Mouse (Mus musculus): ENCODE results near the gene Kcnma1. TPM values are rescaled to one million over a fixed set of nuclear protein-coding genes. Genes with fewer than 3 reads are reported as not detected.

Gene Kcnma1
- total RNA-seq, 2 experiments from 2014 or later, result not detected

- no peak for ATAC-seq (replicated peaks; ENCODE audit: low FRiP score, poor library complexity, severe bottlenecking)
These were observed 518.0 kb downstream of the Kcnma1 start for GRCm38 (mm10) chr14:23496236-23496740.

- ATAC-seq (replicated peaks; ENCODE audit: low FRiP score, poor library complexity, severe bottlenecking), result no peak
These were observed 519.8 kb downstream of the Kcnma1 start for GRCm38 (mm10) chr14:23494496-23494800.

- ATAC-seq (replicated peaks; ENCODE audit: low FRiP score, poor library complexity, severe bottlenecking), result no peak
These were observed 520.4 kb downstream of the Kcnma1 start for GRCm38 (mm10) chr14:23493750-23494495.

- ATAC-seq (replicated peaks; ENCODE audit: low FRiP score, poor library complexity, severe bottlenecking), result no peak
These were observed 521.5 kb downstream of the Kcnma1 start for GRCm38 (mm10) chr14:23492581-23493360.

- ATAC-seq (replicated peaks; ENCODE audit: low FRiP score, poor library complexity, severe bottlenecking), result no peak
These were observed 522.9 kb downstream of the Kcnma1 start for GRCm38 (mm10) chr14:23491359-23491758.

GRCm38 (mm10) chr14:23486687-23487086 is 527.6 kb downstream of the Kcnma1 start:
- no peak for ATAC-seq (replicated peaks; ENCODE audit: low FRiP score, poor library complexity, severe bottlenecking)

GRCm38 (mm10) chr14:23485802-23486500 is 528.3 kb downstream of the Kcnma1 start:
- no peak for ATAC-seq (replicated peaks; ENCODE audit: low FRiP score, poor library complexity, severe bottlenecking)

GRCm38 (mm10) chr14:23475129-23475528 is 539.2 kb downstream of the Kcnma1 start:
- no peak for ATAC-seq (replicated peaks; ENCODE audit: low FRiP score, poor library complexity, severe bottlenecking)

GRCm38 (mm10) chr14:23470071-23470470 is 544.2 kb downstream of the Kcnma1 start:
- no peak for ATAC-seq (replicated peaks; ENCODE audit: low FRiP score, poor library complexity, severe bottlenecking)

- ATAC-seq (replicated peaks; ENCODE audit: low FRiP score, poor library complexity, severe bottlenecking), result no peak
These were observed 549.2 kb downstream of the Kcnma1 start for GRCm38 (mm10) chr14:23465135-23465534.

GRCm38 (mm10) chr14:23458560-23458959 is 555.7 kb downstream of the Kcnma1 start:
- no peak for ATAC-seq (replicated peaks; ENCODE audit: low FRiP score, poor library complexity, severe bottlenecking)

- ATAC-seq (replicated peaks; ENCODE audit: low FRiP score, poor library complexity, severe bottlenecking), result no peak
These were observed 562.6 kb downstream of the Kcnma1 start for GRCm38 (mm10) chr14:23451681-23452080.

- ATAC-seq (replicated peaks; ENCODE audit: low FRiP score, poor library complexity, severe bottlenecking), result no peak
These were observed 576.8 kb downstream of the Kcnma1 start for GRCm38 (mm10) chr14:23437467-23437866.

- no peak for ATAC-seq (replicated peaks; ENCODE audit: low FRiP score, poor library complexity, severe bottlenecking)
These were observed 578.4 kb downstream of the Kcnma1 start for GRCm38 (mm10) chr14:23435861-23436260.

GRCm38 (mm10) chr14:23430006-23430405 is 584.3 kb downstream of the Kcnma1 start:
- no peak for ATAC-seq (replicated peaks; ENCODE audit: low FRiP score, poor library complexity, severe bottlenecking)

GRCm38 (mm10) chr14:23429043-23429442 is 585.2 kb downstream of the Kcnma1 start:
- no peak for ATAC-seq (replicated peaks; ENCODE audit: low FRiP score, poor library complexity, severe bottlenecking)

GRCm38 (mm10) chr14:23422481-23423040 is 591.7 kb downstream of the Kcnma1 start:
- ATAC-seq (replicated peaks; ENCODE audit: low FRiP score, poor library complexity, severe bottlenecking), result no peak

GRCm38 (mm10) chr14:23418955-23419354 is 595.3 kb downstream of the Kcnma1 start:
- no peak for ATAC-seq (replicated peaks; ENCODE audit: low FRiP score, poor library complexity, severe bottlenecking)

GRCm38 (mm10) chr14:23407051-23407450 is 607.2 kb downstream of the Kcnma1 start:
- no peak for ATAC-seq (replicated peaks; ENCODE audit: low FRiP score, poor library complexity, severe bottlenecking)

- no peak for ATAC-seq (replicated peaks; ENCODE audit: low FRiP score, poor library complexity, severe bottlenecking)
These were observed 613.4 kb downstream of the Kcnma1 start for GRCm38 (mm10) chr14:23400777-23401469.
